13 mouse cellular contexts compared by ENCODE assay signal in the genomic region with DNA sequence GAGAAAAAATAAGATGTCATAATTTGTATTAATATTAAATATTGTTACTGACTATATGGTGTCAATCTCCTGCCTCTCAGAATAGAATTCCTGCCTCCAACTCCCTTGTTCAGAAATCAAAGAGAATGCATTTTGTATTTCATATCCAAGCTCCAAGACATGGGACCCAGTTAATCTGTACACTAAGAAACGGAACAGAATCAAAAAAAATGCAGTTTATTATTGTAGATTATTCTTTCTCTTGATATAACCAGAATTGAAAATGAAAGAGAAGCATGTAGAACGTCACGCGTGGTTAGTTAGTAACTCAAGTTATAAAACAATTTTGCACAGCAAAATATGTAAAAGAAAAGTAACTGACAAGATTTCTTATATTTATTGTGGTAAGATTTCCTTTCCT. TPM values are rescaled to one million over a fixed set of nuclear protein-coding genes. Genes with fewer than 3 reads are reported as not detected.
DNase-seq lines count a peak whose midpoint lies in the region; ATAC-seq and TF ChIP-seq lines count a peak whose summit lies in the region.
"Had no signal": no experiment of that assay in that cellular context is flagged by ENCODE, and none has a peak within 500 bp of the region (broad histone marks: within the 10 kb centered on the region; RNA-seq: fewer than 3 reads in every experiment).

No protein-coding gene starts in this region.

- H3K4me1 ChIP-seq in kidney, adult 2 months (ENCODE audit: control insufficient read depth, insufficient read depth, low read length): peaks cover 8% of the 10 kb centered on the region; the same call in 1 of the 2 replicates
- H3K4me1 ChIP-seq in lung, embryonic 16.5 days (replicated peaks; ENCODE audit: control insufficient read depth, insufficient read depth, low read length): peaks cover 3% of the 10 kb centered on the region; the same call in 1 of the 2 replicates
- no peaks in the 10 kb centered on the region for H3K4me1 ChIP-seq in hindbrain, postnatal 0 days (ENCODE audit: insufficient read depth, low read length)
- H3K4me1 ChIP-seq in midbrain, postnatal 0 days (ENCODE audit: insufficient read depth, low read length): no peaks in the 10 kb centered on the region

- TF ChIP-seq CTCF in kidney, adult 2 months (conservative IDR thresholded peaks at IDR 0.05; ENCODE audit: insufficient read depth, insufficient read length, low read depth, low read length): no peak
- no peak for TF ChIP-seq CTCF in hindbrain, postnatal 0 days (IDR thresholded peaks at IDR 0.05; ENCODE audit: low read depth)
- no peak for TF ChIP-seq CTCF in midbrain, postnatal 0 days (IDR thresholded peaks at IDR 0.05)

- peak overlapping the region; percentile 47; the same call in 1 of the 2 replicates for H3K9ac ChIP-seq in lung, embryonic 16.5 days (ENCODE audit: low read length)
- no peak overlapping the region for H3K9ac ChIP-seq in hindbrain, postnatal 0 days (replicated peaks; ENCODE audit: low read length)
- H3K9ac ChIP-seq in midbrain, postnatal 0 days (replicated peaks; ENCODE audit: low read length, poor library complexity, severe bottlenecking): no peak overlapping the region
- H3K9ac ChIP-seq: heart, embryonic 15.5 days had no signal

- no peak for ATAC-seq in lung, embryonic 16.5 days (ENCODE audit: low read depth)
- ATAC-seq in hindbrain, postnatal 0 days: no peak
- ATAC-seq in midbrain, postnatal 0 days (ENCODE audit: low FRiP score): no peak

- 54% methylated on average over 4 of the region's 4 CpGs for WGBS in kidney, adult 2 months
- WGBS in lung, embryonic 16.5 days: 80% methylated on average over 4 of the region's 4 CpGs
- 87% methylated on average over 4 of the region's 4 CpGs for whole genome bisulfite sequencing in hindbrain, postnatal 0 days
- 78% methylated on average over 4 of the region's 4 CpGs for WGBS in midbrain, postnatal 0 days

- H3K27ac ChIP-seq in kidney, adult 2 months (ENCODE audit: insufficient read depth, low read depth, low read length): no peak overlapping the region
- H3K27ac ChIP-seq in lung, embryonic 16.5 days (ENCODE audit: low read length): no peak overlapping the region
- no peak overlapping the region for H3K27ac ChIP-seq in hindbrain, postnatal 0 days
- H3K27ac ChIP-seq in midbrain, postnatal 0 days (ENCODE audit: low read depth, low read length): no peak overlapping the region
- H3K27ac ChIP-seq: heart, embryonic 15.5 days had no signal

- no peak overlapping the region for H3K4me2 ChIP-seq in lung, embryonic 16.5 days (ENCODE audit: low read depth, low read length)
- 0 out of 2 replicates have a peak overlapping the region, but pooled peaks have one; percentile 23 for H3K4me2 ChIP-seq in hindbrain, postnatal 0 days (ENCODE audit: low read depth, low read length)
- H3K4me2 ChIP-seq in midbrain, postnatal 0 days (ENCODE audit: low read depth, low read length, poor library complexity, severe bottlenecking): peak overlapping the region; percentile 32; the same call in 1 of the 2 replicates
- H3K4me2 ChIP-seq: heart, embryonic 15.5 days had no signal

- no peak for DNase-seq in kidney, adult 2 months
- DNase-seq in kidney, postnatal 10 days: no peak
- DNase-seq in lung, postnatal 36 days: no peak
- no peak for DNase-seq in hindbrain, postnatal 0 days (ENCODE audit: low spot score)
- no peak for DNase-seq in midbrain, postnatal 0 days (ENCODE audit: low spot score)
- DNase-seq in adrenal gland, adult 2 months: no peak
- DNase-seq in spleen, postnatal 10 days (ENCODE audit: low spot score in 2 of 2): no peak
- DNase-seq: gastrocnemius, postnatal 36 days; kidney, adult 11 months; spleen, adult 18-20 months had no signal

- peak overlapping the region; percentile 69; the same call in 1 of the 2 replicates for H3K4me3 ChIP-seq in kidney, adult 2 months (ENCODE audit: insufficient read depth, low read depth, low read length)
- peak overlapping the region; percentile 33 for H3K4me3 ChIP-seq in lung, embryonic 16.5 days (ENCODE audit: low read length)
- peak overlapping the region; percentile 4; the same call in 1 of the 2 replicates for H3K4me3 ChIP-seq in hindbrain, postnatal 0 days (ENCODE audit: low read length)
- peak overlapping the region; percentile 14; the same call in 1 of the 2 replicates for H3K4me3 ChIP-seq in midbrain, postnatal 0 days (ENCODE audit: low read depth, low read length)
- H3K4me3 ChIP-seq: heart, embryonic 15.5 days; myocyte had no signal

- no peaks in the 10 kb centered on the region for H3K9me3 ChIP-seq in lung, embryonic 16.5 days (ENCODE audit: control insufficient read depth, low read length)
- no peaks in the 10 kb centered on the region for H3K9me3 ChIP-seq in hindbrain, postnatal 0 days (ENCODE audit: low read length)
- no peaks in the 10 kb centered on the region for H3K9me3 ChIP-seq in midbrain, postnatal 0 days (ENCODE audit: low read length)
- H3K9me3 ChIP-seq: heart, embryonic 15.5 days had no signal

- no peak for TF ChIP-seq POLR2A in kidney, adult 2 months (IDR thresholded peaks at IDR 0.05; ENCODE audit: low read depth, low read length)

- H3K27me3 ChIP-seq in kidney, adult 2 months (replicated peaks; ENCODE audit: control insufficient read depth, insufficient read depth, low read length): no peaks in the 10 kb centered on the region
- H3K27me3 ChIP-seq in lung, embryonic 16.5 days (ENCODE audit: control insufficient read depth, insufficient read depth, low read depth, low read length): no peaks in the 10 kb centered on the region
- H3K27me3 ChIP-seq in hindbrain, postnatal 0 days (ENCODE audit: insufficient read depth, low read length): 0 out of 2 replicates have a peak, but pooled peaks cover 7% of the 10 kb centered on the region
- H3K27me3 ChIP-seq in midbrain, postnatal 0 days (ENCODE audit: insufficient read depth, low read length): no peaks in the 10 kb centered on the region; the same call in 1 of the 2 replicates

- H3K36me3 ChIP-seq in kidney, adult 2 months (ENCODE audit: control insufficient read depth, insufficient read depth, low read length): peaks cover 3% of the 10 kb centered on the region; the same call in 1 of the 2 replicates
- H3K36me3 ChIP-seq in lung, embryonic 16.5 days (ENCODE audit: control insufficient read depth, insufficient read depth, low read length): no peaks in the 10 kb centered on the region
- no peaks in the 10 kb centered on the region for H3K36me3 ChIP-seq in hindbrain, postnatal 0 days (ENCODE audit: insufficient read depth, low read length)
- no peaks in the 10 kb centered on the region for H3K36me3 ChIP-seq in midbrain, postnatal 0 days (ENCODE audit: insufficient read depth, low read length)
- H3K36me3 ChIP-seq: heart, embryonic 15.5 days had no signal

RNA-seq across cellular contexts. Expression of gene Maf, which starts 4.5 kb away (rescaled TPM):
- polyA plus RNA-seq in kidney, adult 2 months (2012; rRNA removed): 42.4 and 44.3 TPM in 2 replicates
- polyA plus RNA-seq in lung, embryonic 16.5 days (2015; fragmentation: Nextera tagmentation; extraction: Ambion mirVana): 13.4 and 13.8 TPM in 2 replicates
- 24.4 and 26.8 TPM in 2 replicates for total RNA-seq in hindbrain, postnatal 0 days (2014; rRNA removed)
- polyA plus RNA-seq in hindbrain, postnatal 0 days (2015; fragmentation: Nextera tagmentation; extraction: Ambion mirVana): 8.1 and 8.9 TPM in 2 replicates
- total RNA-seq in midbrain, postnatal 0 days (2014; rRNA removed): 26.6 and 36.4 TPM in 2 replicates
- polyA plus RNA-seq in midbrain, postnatal 0 days (2015; fragmentation: Nextera tagmentation; extraction: Ambion mirVana): 7.7 and 7.9 TPM in 2 replicates
- total RNA-seq in adrenal gland, adult 2 months (2021): 10 to 100 TPM; 20.8 to 23.7 TPM
- polyA plus RNA-seq in adrenal gland, adult 2 months (2012; rRNA removed): 13.0 and 15.7 TPM in 2 replicates

Comparison
In these comparisons a context has a peak if more than half of its experiments do, and no peak if none do; other contexts are left out.
1. H3K4me3 ChIP-seq: peak in every context shown above with its lines; median percentile 69 in kidney, adult 2 months; 33 in lung, embryonic 16.5 days; 14 in midbrain, postnatal 0 days; 4 in hindbrain, postnatal 0 days.